Comparison of ENCODE assay signal across 19 mouse cellular contexts in genomic region chr15:84903843-84904385, GRCm38 (mm10). TPM values are rescaled to one million over a fixed set of nuclear protein-coding genes. Genes with fewer than 3 reads are reported as not detected.
"Had no signal": no experiment of that assay in that cellular context is flagged by ENCODE, and none has a peak within 500 bp of the region (broad histone marks: within the 10 kb centered on the region; RNA-seq: fewer than 3 reads in every experiment).

No protein-coding gene starts in this region.

- H3K4me2 ChIP-seq: intestine, embryonic 15.5 days; liver, embryonic 13.5 days; lung, embryonic 14.5 days; midbrain, embryonic 12.5 days had no signal

- H3K36me3 ChIP-seq: intestine, embryonic 15.5 days; liver, embryonic 13.5 days; midbrain, embryonic 12.5 days had no signal

- H3K9me3 ChIP-seq: intestine, embryonic 15.5 days; liver, embryonic 13.5 days; midbrain, embryonic 12.5 days had no signal

- H3K9ac ChIP-seq: intestine, embryonic 15.5 days; liver, embryonic 13.5 days; lung, embryonic 14.5 days; midbrain, embryonic 12.5 days had no signal

- ATAC-seq: intestine, embryonic 15.5 days; lung, postnatal 0 days had no signal

- H3K4me3 ChIP-seq: intestine, embryonic 15.5 days; layer of hippocampus, adult 2 months; left cerebral cortex, adult 2 months; liver, embryonic 13.5 days; megakaryocyte, embryonic 14.5 days; midbrain, embryonic 12.5 days had no signal

- DNase-seq: kidney, adult 2 months; kidney, postnatal 25 days; layer of hippocampus, postnatal 36 days; liver, embryonic 13.5 days; lung, embryonic 14.5 days; lung, postnatal 36 days; right cerebral cortex, postnatal 14 days; right cerebral cortex, postnatal 4 days; thymus, adult 2 months; thymus, postnatal 25 days had no signal

- H3K4me1 ChIP-seq: intestine, embryonic 15.5 days; liver, embryonic 13.5 days; midbrain, embryonic 12.5 days had no signal

- H3K27ac ChIP-seq: intestine, embryonic 15.5 days; kidney, postnatal 0 days; layer of hippocampus, adult 2 months; left cerebral cortex, adult 2 months; liver, embryonic 13.5 days; midbrain, embryonic 12.5 days; stomach, postnatal 0 days had no signal

- H3K27me3 ChIP-seq: liver, embryonic 13.5 days had no signal

RNA-seq across cellular contexts. Expression of gene Phf21b, which starts 48.1 kb away (rescaled TPM):
- polyA plus RNA-seq: liver, embryonic 16.5 days had no signal
